Mouse (Mus musculus): Measurements from ENCODE around the gene Rab3b. TPM values are rescaled to one million over a fixed set of nuclear protein-coding genes. Genes with fewer than 3 reads are reported as not detected.
A peak's percentile ranks its signal among the peaks of the same experiment; 100 is the strongest.
"Not testable (repeated sequence)": the region's sequence is repeated elsewhere in the genome, so short reads cannot be mapped to it uniquely, and the experiment has no call there.

The Rab3b gene
- polyA plus RNA-seq, 1 experiment from 2014 or later, result 4.3 TPM

- DNase-seq (no peak), ATAC-seq (no peak)
- Histone ChIP-seq H3K9ac (replicated peaks) (no peak overlapping the region), H3K27me3 (ENCODE audit: insufficient read depth, low read length) (no peaks in the 10 kb centered on the region), H3K4me1 (ENCODE audit: insufficient read depth) (peaks cover 6% of the 10 kb centered on the region; the same call in 1 of the 2 replicates), H3K4me3 (ENCODE audit: low read depth, low read length) (no peak overlapping the region), H3K4me2 (ENCODE audit: low read depth, low read length) (no peak overlapping the region), H3K36me3 (replicated peaks; ENCODE audit: insufficient read depth, low read length) (no peaks in the 10 kb centered on the region), H3K9me3 (ENCODE audit: low read length) (no peaks in the 10 kb centered on the region), H3K27ac (ENCODE audit: low read depth) (no peak overlapping the region)
- 55% methylated on average over 11 of the region's 11 CpGs for whole genome bisulfite sequencing (ENCODE audit: insufficient replicate concordance)
- no peak for TF ChIP-seq CTCF (IDR thresholded peaks at IDR 0.05; ENCODE audit: low read depth)
- no peak for TF ChIP-seq EP300 (IDR thresholded peaks at IDR 0.05; ENCODE audit: low read depth)
Observed at GRCm38 (mm10) chr4:108915101-108915500, 36.2 kb downstream of the Rab3b start.

GRCm38 (mm10) chr4:108917654-108918053 is 38.8 kb downstream of the Rab3b start:
- Histone ChIP-seq H3K4me1 (ENCODE audit: insufficient read depth) (peaks cover 6% of the 10 kb centered on the region; the same call in 1 of the 2 replicates), H3K4me3 (ENCODE audit: low read depth, low read length) (no peak overlapping the region), H3K36me3 (replicated peaks; ENCODE audit: insufficient read depth, low read length) (no peaks in the 10 kb centered on the region), H3K27me3 (ENCODE audit: insufficient read depth, low read length) (no peaks in the 10 kb centered on the region), H3K9ac (replicated peaks) (no peak overlapping the region), H3K27ac (ENCODE audit: low read depth) (no peak overlapping the region), H3K9me3 (ENCODE audit: low read length) (no peaks in the 10 kb centered on the region), H3K4me2 (ENCODE audit: low read depth, low read length) (no peak overlapping the region)
- TF ChIP-seq EP300 (IDR thresholded peaks at IDR 0.05; ENCODE audit: low read depth) (no peak), CTCF (IDR thresholded peaks at IDR 0.05; ENCODE audit: low read depth) (no peak)
- 44% methylated on average over 3 of the region's 3 CpGs for WGBS (ENCODE audit: insufficient replicate concordance)
- ATAC-seq (0 out of 2 replicates have a peak, but pooled peaks have one; percentile 33), DNase-seq (no peak)

GRCm38 (mm10) chr4:108927945-108928344 is 49.1 kb downstream of the Rab3b start:
- not testable (repeated sequence) for H3K36me3 ChIP-seq (replicated peaks; ENCODE audit: insufficient read depth, low read length); ATAC-seq; H3K27me3 ChIP-seq (ENCODE audit: insufficient read depth, low read length); H3K4me2 ChIP-seq (ENCODE audit: low read depth, low read length); H3K4me1 ChIP-seq (ENCODE audit: insufficient read depth); H3K9ac ChIP-seq (replicated peaks); DNase-seq; H3K9me3 ChIP-seq (ENCODE audit: low read length); H3K27ac ChIP-seq (ENCODE audit: low read depth); H3K4me3 ChIP-seq (ENCODE audit: low read depth, low read length)
- TF ChIP-seq CTCF (IDR thresholded peaks at IDR 0.05; ENCODE audit: low read depth), result peak; percentile 56
- WGBS (ENCODE audit: insufficient replicate concordance), result 77% methylated on average over 9 of the region's 9 CpGs

- ATAC-seq (no peak), DNase-seq (no peak)
- Histone ChIP-seq H3K9ac (replicated peaks) (no peak overlapping the region), H3K4me2 (ENCODE audit: low read depth, low read length) (no peak overlapping the region), H3K4me3 (ENCODE audit: low read depth, low read length) (no peak overlapping the region), H3K27ac (ENCODE audit: low read depth) (no peak overlapping the region), H3K27me3 (ENCODE audit: insufficient read depth, low read length) (no peaks in the 10 kb centered on the region), H3K36me3 (replicated peaks; ENCODE audit: insufficient read depth, low read length) (no peaks in the 10 kb centered on the region), H3K4me1 (ENCODE audit: insufficient read depth) (no peaks in the 10 kb centered on the region), H3K9me3 (ENCODE audit: low read length) (no peaks in the 10 kb centered on the region)
- 50% methylated on average over 1 of the region's 1 CpGs for WGBS (ENCODE audit: insufficient replicate concordance)
- TF ChIP-seq CTCF (IDR thresholded peaks at IDR 0.05; ENCODE audit: low read depth) (no peak), EP300 (IDR thresholded peaks at IDR 0.05; ENCODE audit: low read depth) (no peak)
Observed at GRCm38 (mm10) chr4:108933163-108933562, 54.3 kb downstream of the Rab3b start.

- 55% methylated on average over 4 of the region's 4 CpGs for WGBS (ENCODE audit: insufficient replicate concordance)
- H3K9ac ChIP-seq (replicated peaks), result no peak overlapping the region
- H3K27ac ChIP-seq (ENCODE audit: low read depth), result no peak overlapping the region
- H3K4me2 ChIP-seq (ENCODE audit: low read depth, low read length), result no peak overlapping the region
- no peaks in the 10 kb centered on the region for H3K4me1 ChIP-seq (ENCODE audit: insufficient read depth)
- H3K27me3 ChIP-seq (ENCODE audit: insufficient read depth, low read length), result no peaks in the 10 kb centered on the region
- ATAC-seq (no peak), DNase-seq (no peak)
- H3K9me3 ChIP-seq (ENCODE audit: low read length), result no peaks in the 10 kb centered on the region
- no peak overlapping the region for H3K4me3 ChIP-seq (ENCODE audit: low read depth, low read length)
- no peak for TF ChIP-seq CTCF (IDR thresholded peaks at IDR 0.05; ENCODE audit: low read depth)
- TF ChIP-seq EP300 (IDR thresholded peaks at IDR 0.05; ENCODE audit: low read depth), result no peak
- no peaks in the 10 kb centered on the region for H3K36me3 ChIP-seq (replicated peaks; ENCODE audit: insufficient read depth, low read length)
Observed at GRCm38 (mm10) chr4:108934856-108935255, 56.0 kb downstream of the Rab3b start.

- TF ChIP-seq CTCF (IDR thresholded peaks at IDR 0.05; ENCODE audit: low read depth), result no peak
- no peak for TF ChIP-seq EP300 (IDR thresholded peaks at IDR 0.05; ENCODE audit: low read depth)
Observed at GRCm38 (mm10) chr4:108937848-108938771, 59.2 kb downstream of the Rab3b start.

More at GRCm38 (mm10) chr4:108937848-108938771, 59.2 kb downstream of the Rab3b start:
- no peaks in the 10 kb centered on the region for H3K27me3 ChIP-seq (ENCODE audit: insufficient read depth, low read length)
- 71% methylated on average over 12 of the region's 12 CpGs for WGBS (ENCODE audit: insufficient replicate concordance)
- H3K9me3 ChIP-seq (ENCODE audit: low read length), result no peaks in the 10 kb centered on the region
- no peak overlapping the region for H3K4me3 ChIP-seq (ENCODE audit: low read depth, low read length)
- DNase-seq (no peak), ATAC-seq (no peak)
- no peak overlapping the region for H3K9ac ChIP-seq (replicated peaks)
- H3K4me1 ChIP-seq (ENCODE audit: insufficient read depth), result peaks cover under 1% of the 10 kb centered on the region; the same call in 1 of the 2 replicates
- H3K4me2 ChIP-seq (ENCODE audit: low read depth, low read length), result no peak overlapping the region
- no peaks in the 10 kb centered on the region for H3K36me3 ChIP-seq (replicated peaks; ENCODE audit: insufficient read depth, low read length)
- H3K27ac ChIP-seq (ENCODE audit: low read depth), result no peak overlapping the region
